Mouse (Mus musculus) NIH3T3 (cell line): Measurements from ENCODE around the gene Ermard.
"Not testable (repeated sequence)": the region's sequence is repeated elsewhere in the genome, so short reads cannot be mapped to it uniquely, and the experiment has no call there.

Source experiments
- DNase-seq: peaks from one replicate; pipeline ENCODE4 v3.0.0-alpha.2; 2012; ENCODE audit warnings: low read depth

The Ermard gene

DNA sequence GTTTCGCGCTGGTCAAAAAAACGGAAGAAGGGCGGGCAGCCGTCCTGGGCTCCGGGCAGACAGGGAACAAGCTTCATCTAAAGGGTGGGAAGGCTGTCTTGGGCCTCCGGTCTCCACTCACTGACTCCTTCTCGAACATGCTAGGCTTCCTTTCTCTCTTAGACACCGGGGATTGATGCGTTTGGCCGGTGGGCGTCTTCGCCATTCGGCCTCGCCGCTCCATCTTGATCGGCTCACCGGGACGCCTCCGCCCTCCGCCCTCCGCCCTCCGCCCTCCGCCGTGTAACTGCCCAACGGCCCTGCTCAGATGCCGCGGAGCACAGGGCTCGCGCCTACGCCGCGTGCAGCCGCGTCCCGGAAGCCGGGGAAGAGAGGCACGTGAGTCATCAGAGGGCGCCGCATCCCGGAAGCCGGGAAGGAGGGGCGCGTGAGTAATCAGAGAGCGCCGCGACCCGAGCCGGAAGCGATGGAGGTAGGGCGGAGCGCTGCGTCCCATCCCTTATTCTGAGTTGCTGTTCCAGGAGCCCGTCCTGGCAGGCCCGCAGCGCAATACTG lies at the start of gene Ermard, which contains the start of the genes Tcte3 and Gm3448:
Gene Ermard, plus strand, starts transcription at position 34 of the 555 bp plus-strand sequence.
Gene Tcte3, minus strand, starts transcription at position 314 of the 555 bp plus-strand sequence.
Gene Gm3448, minus strand, starts transcription at position 363 of the 555 bp plus-strand sequence.
- not testable (repeated sequence) for DNase-seq

- DNase-seq: not testable (repeated sequence)
Observed at GRCm38 (mm10) chr17:14992522-14993138, 48.4 kb upstream of the Ermard start.

- not testable (repeated sequence) for DNase-seq
Observed at GRCm38 (mm10) chr17:14993139-14993832, 47.7 kb upstream of the Ermard start.

GRCm38 (mm10) chr17:14994140-14994539 lies 46.9 kb upstream of the Ermard start:
- DNase-seq: not testable (repeated sequence)

DNA sequence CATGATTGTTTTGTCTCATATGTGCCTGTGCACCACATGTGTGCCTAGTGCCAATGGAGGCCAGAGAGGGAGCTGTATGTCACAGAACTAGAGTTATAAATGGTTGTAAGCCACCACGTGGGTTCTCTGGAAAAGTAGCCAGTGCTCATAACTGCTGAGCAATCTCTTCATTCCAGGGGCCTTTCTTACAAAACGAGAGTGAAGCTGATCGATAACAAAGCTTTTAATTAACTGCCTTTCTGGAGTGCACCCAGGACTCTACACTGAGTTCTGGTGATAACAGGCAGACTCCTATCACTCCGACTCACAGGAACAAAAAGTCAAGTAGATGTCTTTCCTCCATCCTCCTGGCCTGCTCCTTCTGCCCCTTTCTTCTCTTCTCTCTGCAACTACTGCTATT lies 41.0 kb upstream of the Ermard start:
- not testable (repeated sequence) for DNase-seq

DNA sequence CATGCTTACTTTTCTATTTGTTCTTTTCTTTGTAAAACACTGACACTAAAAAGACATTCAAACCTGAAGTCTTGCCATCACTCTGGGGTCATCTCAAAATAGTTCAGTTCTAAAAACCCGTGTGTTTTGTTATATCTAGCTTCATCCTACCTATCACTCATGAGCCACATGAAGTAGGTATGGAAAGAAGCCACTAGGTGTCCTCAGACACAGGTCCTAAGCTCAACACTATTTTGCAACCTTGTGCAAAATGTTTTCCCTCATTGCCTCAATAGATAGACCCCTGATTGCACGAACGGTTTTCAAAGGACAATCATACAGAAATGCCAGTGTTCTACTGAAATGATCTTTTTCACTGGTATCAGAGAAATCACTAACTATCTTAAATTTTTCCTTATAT lies 31.9 kb upstream of the Ermard start:
- not testable (repeated sequence) for DNase-seq

- DNase-seq: not testable (repeated sequence)
Observed at GRCm38 (mm10) chr17:15009706-15010413, 31.1 kb upstream of the Ermard start, which contains the start of gene Gm3435. Gene Gm3435 (plus strand): TSS chr17:15010176.

GRCm38 (mm10) chr17:15021503-15022220 lies 19.3 kb upstream of the Ermard start:
- DNase-seq: not testable (repeated sequence)

DNA sequence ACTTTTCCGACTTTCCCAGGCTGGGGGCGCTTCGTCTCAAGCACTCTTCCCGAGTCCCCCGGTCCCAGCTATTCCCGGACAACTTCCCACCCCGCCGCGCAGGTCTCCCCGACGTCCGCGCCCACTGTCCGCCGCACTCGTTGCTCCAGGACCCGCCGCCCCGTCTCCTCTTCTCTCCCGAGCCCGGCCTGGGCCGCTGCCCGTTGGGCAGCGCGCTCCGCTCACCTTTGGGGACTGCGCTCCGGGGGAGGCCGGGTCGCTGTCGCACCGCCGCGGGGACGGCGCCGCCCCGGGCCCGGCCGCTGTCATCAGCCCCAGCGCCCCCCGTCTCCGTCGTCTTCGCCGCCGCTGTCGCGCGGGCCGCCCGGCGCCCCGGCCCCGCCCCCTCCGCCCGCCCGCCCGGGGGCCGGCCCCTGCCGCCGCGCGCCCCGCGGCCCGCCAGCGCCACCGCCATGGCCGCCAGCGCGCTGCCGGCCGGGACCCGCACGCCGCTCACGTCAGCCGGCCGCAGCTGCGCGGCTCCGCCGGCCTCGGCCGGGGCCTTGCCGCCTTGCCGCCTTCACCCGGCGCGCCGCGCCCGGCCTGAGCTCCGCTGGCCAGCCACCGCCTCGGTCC lies 17.0 kb upstream of the Ermard start:
- DNase-seq: not testable (repeated sequence)

DNA sequence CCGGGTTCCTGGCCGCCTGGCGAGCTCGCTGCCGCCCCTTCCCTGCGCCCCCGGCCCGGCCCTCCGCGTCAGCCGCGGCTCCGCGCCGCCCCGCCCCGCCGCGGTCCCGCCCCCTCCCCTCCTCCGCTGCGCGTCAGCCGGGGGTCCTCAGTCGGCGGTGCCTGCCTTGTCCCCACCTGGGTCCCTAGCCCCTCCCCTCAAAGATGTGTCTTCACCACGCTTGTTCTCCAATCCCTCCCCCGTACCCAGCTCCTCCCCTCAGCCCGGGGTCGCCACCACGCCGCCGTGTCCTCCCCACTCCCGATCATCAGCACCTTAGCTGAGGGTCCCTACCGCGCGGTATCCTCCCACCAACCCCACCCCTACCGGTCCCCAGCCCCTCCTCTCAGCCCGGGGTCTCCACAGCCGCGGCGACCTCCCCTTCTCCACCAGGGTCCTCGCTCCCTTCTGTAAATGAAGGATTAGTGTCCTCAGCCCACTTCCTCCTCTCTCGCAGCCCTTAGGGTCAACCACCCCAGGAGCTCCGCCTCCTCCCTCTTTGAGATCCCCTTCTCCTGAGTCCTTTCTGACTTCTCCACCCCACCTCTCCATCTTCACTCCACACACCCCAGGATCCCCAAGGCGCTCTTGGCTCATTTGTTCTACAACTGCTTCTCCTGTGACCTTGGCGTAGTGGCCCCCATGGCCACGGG lies 16.4 kb upstream of the Ermard start:
- DNase-seq: not testable (repeated sequence)

DNA sequence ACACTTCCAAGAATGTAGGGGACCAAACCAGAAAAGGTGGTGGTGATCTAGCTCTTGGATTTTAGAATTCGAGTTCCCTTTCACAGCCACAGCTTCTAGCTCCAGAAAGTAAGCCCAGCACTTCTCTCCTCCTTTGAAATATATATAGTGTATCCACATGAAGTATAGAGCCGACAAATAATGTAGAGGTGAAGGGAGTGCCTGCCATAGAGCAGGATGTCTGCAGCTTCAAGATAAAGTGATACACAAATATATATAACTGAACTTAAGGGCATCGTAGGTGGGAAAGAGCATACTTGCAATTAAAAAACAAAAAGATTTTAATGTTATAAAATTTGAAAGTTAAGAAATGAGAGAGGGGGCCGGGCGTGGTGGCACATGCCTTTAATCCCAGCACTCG lies 15.5 kb upstream of the Ermard start:
- DNase-seq: not testable (repeated sequence)

DNA sequence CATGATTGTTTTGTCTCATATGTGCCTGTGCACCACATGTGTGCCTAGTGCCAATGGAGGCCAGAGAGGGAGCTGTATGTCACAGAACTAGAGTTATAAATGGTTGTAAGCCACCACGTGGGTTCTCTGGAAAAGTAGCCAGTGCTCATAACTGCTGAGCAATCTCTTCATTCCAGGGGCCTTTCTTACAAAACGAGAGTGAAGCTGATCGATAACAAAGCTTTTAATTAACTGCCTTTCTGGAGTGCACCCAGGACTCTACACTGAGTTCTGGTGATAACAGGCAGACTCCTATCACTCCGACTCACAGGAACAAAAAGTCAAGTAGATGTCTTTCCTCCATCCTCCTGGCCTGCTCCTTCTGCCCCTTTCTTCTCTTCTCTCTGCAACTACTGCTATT lies 9.6 kb upstream of the Ermard start:
- DNase-seq: not testable (repeated sequence)

GRCm38 (mm10) chr17:15040455-15040854 lies 553 bp upstream of the Ermard start:
- DNase-seq: not testable (repeated sequence)

GRCm38 (mm10) chr17:15050338-15050737 lies 9.3 kb downstream of the Ermard start:
- not testable (repeated sequence) for DNase-seq

GRCm38 (mm10) chr17:15052766-15053165 lies 11.8 kb downstream of the Ermard start:
- DNase-seq: not testable (repeated sequence)

DNA sequence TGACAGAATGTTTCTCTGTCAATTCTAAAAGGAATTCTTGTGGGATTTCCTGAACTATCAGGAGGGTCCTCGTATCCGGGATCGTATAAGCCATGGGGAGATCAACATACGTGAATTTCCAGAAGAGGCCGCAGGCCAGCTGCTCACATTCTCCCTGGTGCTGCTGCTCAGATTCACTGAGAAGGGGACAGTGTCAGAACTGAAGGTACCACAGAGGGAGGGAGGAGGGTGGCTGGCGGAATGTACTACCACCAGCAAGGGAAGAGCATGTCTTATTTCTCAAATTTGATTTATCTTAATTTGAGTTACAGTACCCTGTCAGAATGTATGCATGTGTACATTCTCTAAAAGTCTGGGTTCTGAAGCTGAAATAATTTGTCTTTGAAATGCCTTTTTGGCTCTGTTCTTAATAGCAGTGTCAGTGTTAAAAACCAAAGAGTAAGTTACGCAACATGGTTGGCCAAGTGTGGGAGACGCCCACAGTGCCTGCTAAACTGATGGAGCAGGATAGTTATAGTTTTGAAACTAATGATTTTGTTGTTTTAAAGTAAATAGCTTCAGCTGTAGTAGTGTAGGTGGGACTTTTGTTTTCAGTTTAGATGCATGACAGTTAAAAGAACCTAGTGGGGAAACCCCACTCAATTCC lies 12.3 kb downstream of the Ermard start:
- not testable (repeated sequence) for DNase-seq

DNA sequence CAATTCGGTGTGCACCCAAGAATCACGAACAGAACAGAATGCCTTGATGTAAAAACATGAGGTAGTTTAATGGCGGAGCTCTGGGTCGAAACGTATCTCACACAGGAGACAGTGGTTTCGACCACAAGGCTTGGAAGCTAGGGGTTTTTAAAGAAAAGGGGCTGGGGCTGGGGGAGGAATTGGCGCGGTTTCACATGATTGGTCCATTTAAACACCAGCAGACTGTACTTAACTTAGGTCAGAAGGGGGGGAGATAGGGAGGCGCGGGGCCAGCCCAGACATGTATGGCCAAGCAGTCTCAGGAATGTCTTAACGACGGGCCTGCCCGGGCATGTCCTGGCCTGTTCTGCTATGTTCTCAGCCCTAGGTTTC lies 12.8 kb downstream of the Ermard start:
- not testable (repeated sequence) for DNase-seq

DNA sequence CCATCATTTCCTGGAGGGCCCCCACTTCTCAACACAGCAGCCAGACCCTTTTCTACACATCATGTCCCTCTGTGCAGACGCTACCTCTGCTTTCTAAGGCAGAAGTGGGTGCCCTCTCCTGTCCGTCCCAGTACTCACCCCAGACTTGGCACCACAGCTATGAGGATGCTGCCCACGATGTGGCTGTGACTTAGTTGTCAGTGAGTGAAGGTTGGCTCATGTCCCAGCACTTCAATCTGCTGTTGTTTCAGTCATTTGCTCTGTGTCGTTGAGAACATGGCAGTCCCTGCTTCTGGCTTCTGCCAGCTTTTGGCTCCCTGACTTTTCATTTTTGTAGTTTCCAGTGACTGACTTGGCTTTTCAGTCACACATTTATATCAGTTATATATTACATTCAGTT lies 14.9 kb downstream of the Ermard start:
- DNase-seq: no peak

DNA sequence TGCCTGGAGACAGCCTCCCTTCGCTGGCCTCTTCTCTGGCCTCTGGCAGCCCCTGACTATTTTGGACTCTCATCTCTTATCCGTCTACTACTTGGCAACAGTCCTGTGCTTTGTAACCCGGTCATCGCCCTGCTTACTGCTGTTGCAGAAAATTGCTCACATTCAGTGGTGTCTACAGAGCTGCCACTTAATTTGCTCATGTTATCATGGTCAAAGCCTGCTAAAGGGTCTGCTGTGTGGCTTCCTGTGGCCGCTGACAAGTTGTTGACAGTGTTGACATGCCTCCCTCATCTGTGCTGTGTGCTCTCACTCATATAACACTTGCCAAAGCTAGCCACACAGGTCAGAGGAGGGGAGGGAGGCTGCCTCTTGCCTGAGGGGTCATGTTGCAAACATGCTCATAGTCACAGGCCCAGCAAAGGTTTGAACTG lies 17.2 kb downstream of the Ermard start:
- peak; percentile 68 for DNase-seq

- no peak for DNase-seq
Observed at GRCm38 (mm10) chr17:15059646-15060045, 18.6 kb downstream of the Ermard start.
